Mouse (Mus musculus) bone marrow macrophage, adult 2 months (primary cell): ENCODE measurements around the gene Hcn1.

Source experiments
- CTCF ChIP-seq: IDR thresholded peaks from 2 replicates; pipeline ENCODE4 v1.5.1; 2012; ENCODE audit warnings: low read depth, mild to moderate bottlenecking, low read length, moderate library complexity
- POLR2A ChIP-seq: IDR thresholded peaks from 2 replicates; pipeline ENCODE4 v1.6.1; 2012; ENCODE audit warnings: mild to moderate bottlenecking, low read depth, low read length, borderline replicate concordance

- TF ChIP-seq CTCF (no peak), POLR2A (no peak)
These were observed 60.5 kb downstream of the Hcn1 start for GRCm38 (mm10) chr13:117662661-117663060.
